Mouse (Mus musculus) embryonic facial prominence, embryonic 12.5 days (tissue): ENCODE data around the gene Dpf3. TPM values are rescaled to one million over a fixed set of nuclear protein-coding genes. Genes with fewer than 3 reads are reported as not detected.

Experiments
- ATAC-seq: fragments of 200-750 bp; cut with Nextera tagmentation; 2 replicates; pipeline ENCODE4 v1.8.0; 2017; ENCODE audit not compliant: insufficient number of reproducible peaks, insufficient read depth, low FRiP score, low TSS enrichment
- H3K27ac ChIP-seq: fragments of 300-500 bp; sonication (generic); 2 replicates; pipeline ENCODE4 v1.5.1; 2016; ENCODE audit warnings: mild to moderate bottlenecking
- H3K27me3 ChIP-seq: fragments of 300-500 bp; sonication (generic); 2 replicates; pipeline ENCODE4 v1.6.1; 2016; ENCODE audit warnings: mild to moderate bottlenecking, moderate library complexity
- H3K36me3 ChIP-seq: fragments of 300-500 bp; sonication (generic); 2 replicates; pipeline ENCODE4 v1.6.1; 2016; ENCODE audit warnings: mild to moderate bottlenecking
- H3K4me1 ChIP-seq: fragments of 300-500 bp; sonication (generic); 2 replicates; pipeline ENCODE4 v1.6.1; 2016
- H3K4me2 ChIP-seq: fragments of 300-500 bp; sonication (generic); replicated peaks from 2 replicates; pipeline ENCODE4 v1.6.1; 2016; ENCODE audit warnings: mild to moderate bottlenecking, moderate library complexity
- H3K4me3 ChIP-seq: fragments of 300-500 bp; sonication (generic); 2 replicates; pipeline ENCODE4 v1.5.1; 2016; ENCODE audit warnings: mild to moderate bottlenecking
- H3K9ac ChIP-seq: fragments of 300-500 bp; sonication (generic); 2 replicates; pipeline ENCODE4 v1.6.1; 2016; ENCODE audit warnings: mild to moderate bottlenecking, moderate library complexity
- H3K9me3 ChIP-seq: fragments of 300-500 bp; sonication (generic); 2 replicates; pipeline ENCODE4 v1.6.1; 2016; ENCODE audit warnings: mild to moderate bottlenecking, moderate library complexity
- WGBS: fragments of 180-500 bp; shearing (Covaris S2); methylation state at CpG from one replicate; pipeline ENCODE4 v1.1.7; 2016; 5-methylcytosine and 5-hydroxymethylcytosine counted together
- polyA plus RNA-seq: library from polyadenylated mRNA; unstranded; fragments of >200 nt; fragmentation: Nextera tagmentation; extraction: Ambion mirVana; gene quantifications from 2 replicates; pipeline ENCODE4 v1.2.1, GENCODE M21; 2016

Dpf3 gene
- polyA plus RNA-seq, 1 experiment from 2014 or later = 4.2 TPM

DNA sequence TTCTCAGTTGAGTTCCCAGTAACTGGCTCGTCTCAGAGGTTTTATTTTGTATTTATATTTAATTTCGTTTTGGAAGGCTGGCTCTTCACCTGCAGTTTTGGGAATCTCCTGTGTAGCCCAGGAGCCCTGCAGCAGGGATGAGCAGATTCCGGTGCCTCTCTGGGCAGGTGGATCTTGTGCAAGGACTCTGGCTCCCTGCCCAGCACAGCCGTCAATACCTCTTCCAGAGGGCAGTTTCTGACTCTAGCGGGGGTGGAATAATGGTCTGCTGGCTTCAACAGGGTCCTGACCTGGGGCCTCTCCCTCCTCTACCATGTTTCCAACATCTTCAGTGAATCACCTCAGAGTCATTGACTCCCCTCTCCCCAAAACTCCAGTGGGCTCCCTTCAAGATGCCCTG lies 283.2 kb downstream of the Dpf3 start:
- H3K9me3 ChIP-seq = no peaks in the 10 kb centered on the region
- 68% methylated on average over 5 of the region's 5 CpGs for WGBS
- ATAC-seq = no peak

DNA sequence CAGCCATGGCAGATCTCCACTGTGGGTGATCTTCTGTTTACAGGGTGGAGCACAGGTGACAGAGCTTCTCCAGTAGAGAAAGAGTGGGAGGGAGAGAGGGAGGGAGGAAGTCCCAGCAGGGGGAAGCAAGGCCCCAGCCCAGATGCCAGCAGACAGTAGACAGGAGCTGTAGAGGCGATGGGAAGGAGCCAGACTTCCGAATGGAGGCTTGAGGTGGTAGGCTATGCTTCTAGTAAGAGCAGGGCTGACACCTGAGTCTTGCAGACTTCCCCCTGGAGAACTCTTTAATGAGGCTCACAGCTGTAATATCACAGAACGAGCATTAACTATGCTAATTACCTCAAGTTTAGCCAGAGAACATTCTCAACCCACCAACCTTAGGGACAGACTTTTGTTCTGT lies 285.8 kb downstream of the Dpf3 start:
- Histone ChIP-seq H3K4me3 (no peak overlapping the region), H3K27ac (no peak overlapping the region), H3K4me2 (no peak overlapping the region), H3K9me3 (no peaks in the 10 kb centered on the region), H3K4me1 (peaks cover 20% of the 10 kb centered on the region), H3K36me3 (no peaks in the 10 kb centered on the region), H3K9ac (no peak overlapping the region), H3K27me3 (no peaks in the 10 kb centered on the region)
- 26% methylated on average over 3 of the region's 3 CpGs for WGBS
- no peak; the same call in 1 of the 2 replicates for ATAC-seq

More for the DNA sequence above, 283.2 kb downstream of the Dpf3 start:
- Histone ChIP-seq H3K36me3 (no peaks in the 10 kb centered on the region), H3K4me3 (no peak overlapping the region), H3K27ac (no peak overlapping the region), H3K27me3 (no peaks in the 10 kb centered on the region), H3K9ac (no peak overlapping the region), H3K4me1 (peaks cover 26% of the 10 kb centered on the region), H3K4me2 (no peak overlapping the region)

DNA sequence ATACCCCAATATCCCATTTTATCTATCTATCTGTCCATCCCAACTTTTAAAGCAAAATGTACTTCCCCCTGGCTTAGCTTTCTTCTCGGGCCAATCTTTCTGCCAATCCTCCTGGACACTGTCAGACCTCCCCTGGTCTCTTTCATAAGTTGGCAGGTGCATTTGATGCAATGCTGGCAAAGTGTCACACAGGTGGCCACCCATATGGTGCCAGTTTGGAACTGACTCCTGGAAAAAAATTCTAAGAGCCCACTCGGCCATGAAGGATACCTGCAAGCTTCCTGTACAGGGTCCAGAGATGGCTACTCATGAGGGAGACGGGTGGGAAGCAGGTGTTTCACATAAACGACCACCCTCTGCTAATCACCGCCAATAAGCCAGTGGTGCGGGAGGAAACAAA lies 307.0 kb downstream of the Dpf3 start:
- Histone ChIP-seq H3K4me2 (no peak overlapping the region), H3K4me1 (no peaks in the 10 kb centered on the region; the same call in 1 of the 2 replicates), H3K27ac (no peak overlapping the region), H3K27me3 (no peaks in the 10 kb centered on the region), H3K9me3 (no peaks in the 10 kb centered on the region), H3K36me3 (no peaks in the 10 kb centered on the region), H3K4me3 (no peak overlapping the region), H3K9ac (no peak overlapping the region)
- no peak for ATAC-seq
- 81% methylated on average over 6 of the region's 6 CpGs for WGBS

DNA sequence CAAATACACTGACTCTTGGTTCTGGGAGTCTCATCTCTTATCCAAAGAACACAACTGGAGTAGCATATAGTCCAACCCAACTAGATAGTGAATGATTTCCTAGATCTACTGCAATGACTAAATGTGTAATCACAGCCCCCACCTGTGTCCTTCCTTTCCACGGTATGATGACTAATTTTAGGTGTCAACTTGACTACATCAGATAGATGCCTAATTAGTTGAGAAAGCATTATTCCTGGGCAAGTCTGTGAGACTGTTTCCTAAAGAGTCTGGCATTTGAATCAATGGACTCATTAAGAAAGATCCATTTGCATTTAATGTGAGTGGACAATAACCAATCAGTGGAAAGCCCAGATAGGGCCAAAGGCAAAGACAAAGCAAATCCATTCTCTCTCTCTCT lies 307.7 kb downstream of the Dpf3 start:
- Histone ChIP-seq H3K9ac (no peak overlapping the region), H3K4me3 (no peak overlapping the region), H3K36me3 (no peaks in the 10 kb centered on the region), H3K27me3 (no peaks in the 10 kb centered on the region), H3K27ac (no peak overlapping the region), H3K4me2 (no peak overlapping the region), H3K4me1 (no peaks in the 10 kb centered on the region; the same call in 1 of the 2 replicates), H3K9me3 (no peaks in the 10 kb centered on the region)
- 68% methylated on average over 1 of the region's 1 CpGs for WGBS
- ATAC-seq = no peak

DNA sequence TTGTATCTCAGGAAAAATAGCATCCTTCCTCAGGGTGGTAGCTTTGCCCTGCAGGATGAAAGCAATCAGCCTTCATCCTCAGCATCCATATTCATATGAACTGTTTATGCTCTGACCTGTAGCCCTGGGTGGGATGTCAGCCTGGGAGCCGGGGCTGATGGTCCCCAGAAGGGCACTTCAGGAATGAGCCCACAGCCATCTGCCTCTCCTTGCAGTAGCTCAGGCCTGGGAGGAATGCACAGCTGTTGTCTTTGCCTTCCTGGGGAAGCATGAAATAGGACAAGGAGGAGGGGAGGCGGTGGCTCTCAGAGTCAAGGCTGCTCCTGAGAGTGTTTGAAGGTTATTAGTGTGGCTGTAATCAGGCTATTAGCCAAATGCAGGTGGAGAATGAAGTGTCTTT lies 308.7 kb downstream of the Dpf3 start:
- Histone ChIP-seq H3K9ac (no peak overlapping the region), H3K36me3 (no peaks in the 10 kb centered on the region), H3K27ac (no peak overlapping the region), H3K4me3 (no peak overlapping the region), H3K9me3 (no peaks in the 10 kb centered on the region), H3K27me3 (no peaks in the 10 kb centered on the region), H3K4me1 (no peaks in the 10 kb centered on the region; the same call in 1 of the 2 replicates), H3K4me2 (no peak overlapping the region)
- no peak for ATAC-seq
- 66% methylated on average over 2 of the region's 2 CpGs for WGBS

DNA sequence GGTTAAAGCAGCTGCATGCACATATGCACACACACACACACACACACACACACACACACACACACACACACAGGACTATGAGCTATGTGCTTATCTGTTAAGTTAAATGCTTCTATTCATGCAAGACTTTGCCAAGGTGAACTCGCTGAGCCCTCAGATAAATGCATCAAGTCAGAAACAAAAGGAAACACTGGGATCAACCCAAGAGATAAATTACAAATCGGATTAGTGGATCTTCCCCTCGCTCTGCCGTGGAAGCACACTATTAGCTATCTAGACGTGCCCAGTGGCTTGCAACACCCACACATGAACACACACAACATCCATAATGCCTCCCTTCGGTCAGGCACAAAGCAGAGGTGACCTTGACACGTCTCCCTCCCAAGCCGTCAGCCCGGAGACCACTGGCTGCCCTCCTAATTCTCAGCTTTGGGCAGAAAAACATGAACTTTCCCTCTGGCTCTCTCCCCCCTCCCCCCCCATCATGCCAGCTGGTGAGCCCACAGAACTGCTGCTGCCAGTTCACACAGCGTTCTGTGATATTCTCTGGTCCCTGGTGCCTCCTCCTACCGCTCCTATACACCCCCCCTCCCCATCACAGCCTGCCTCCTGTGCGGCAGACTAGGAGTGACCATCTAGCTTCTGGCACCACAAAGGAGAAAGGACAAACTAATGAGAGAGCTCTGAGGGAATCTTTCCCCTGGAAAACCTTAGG lies 317.9 kb downstream of the Dpf3 start:
- WGBS = 68% methylated on average over 12 of the region's 12 CpGs
- Histone ChIP-seq H3K36me3 (no peaks in the 10 kb centered on the region), H3K4me3 (no peak overlapping the region), H3K4me1 (no peaks in the 10 kb centered on the region), H3K9me3 (no peaks in the 10 kb centered on the region), H3K27ac (no peak overlapping the region), H3K4me2 (no peak overlapping the region), H3K27me3 (no peaks in the 10 kb centered on the region), H3K9ac (no peak overlapping the region)
- ATAC-seq = no peak

DNA sequence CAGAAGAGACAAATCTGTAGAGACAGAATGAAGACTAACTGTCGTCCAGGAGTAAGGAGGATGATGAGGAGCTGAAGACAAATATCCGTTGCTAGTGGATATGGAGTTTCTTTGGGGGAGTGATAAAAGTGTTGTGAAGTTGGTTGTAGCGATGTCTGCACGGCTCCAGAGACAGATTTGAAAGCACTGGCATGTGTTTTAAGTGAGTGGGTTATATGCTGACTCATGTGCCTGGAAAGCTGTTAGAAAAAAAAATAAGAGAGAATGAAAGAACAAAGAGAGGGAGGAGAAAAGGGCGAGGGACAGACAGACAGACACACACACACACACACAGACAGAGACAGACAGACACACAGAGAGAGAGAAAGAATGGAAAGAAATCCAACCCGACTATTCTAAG lies 319.2 kb downstream of the Dpf3 start:
- H3K27ac ChIP-seq = no peak overlapping the region
- no peaks in the 10 kb centered on the region for H3K4me1 ChIP-seq
- WGBS = 78% methylated on average over 6 of the region's 6 CpGs
- no peaks in the 10 kb centered on the region for H3K27me3 ChIP-seq
- H3K9me3 ChIP-seq = no peaks in the 10 kb centered on the region
- ATAC-seq = no peak
- H3K4me3 ChIP-seq = no peak overlapping the region
- H3K36me3 ChIP-seq = no peaks in the 10 kb centered on the region
- H3K4me2 ChIP-seq = no peak overlapping the region
- H3K9ac ChIP-seq = no peak overlapping the region

DNA sequence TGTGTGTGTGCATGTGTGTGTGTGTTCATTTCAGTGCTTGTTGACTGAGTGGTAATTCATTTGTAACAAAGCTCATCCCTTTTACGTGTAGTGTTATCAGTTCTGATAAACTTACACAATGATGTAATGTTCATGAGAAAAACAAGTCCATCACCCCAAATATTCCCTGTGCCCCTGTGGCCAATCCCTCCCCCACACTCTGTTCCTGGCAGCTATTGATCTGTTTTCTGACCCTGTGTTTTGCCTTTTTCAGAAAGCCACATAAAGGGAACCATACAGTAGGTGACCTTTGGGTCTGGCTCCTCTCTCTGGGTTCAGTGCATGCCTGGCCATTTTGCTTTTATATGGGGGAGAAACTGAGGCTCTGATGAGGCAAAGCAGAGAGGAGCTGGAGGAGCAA lies 322.5 kb downstream of the Dpf3 start:
- Histone ChIP-seq H3K27me3 (no peaks in the 10 kb centered on the region), H3K9ac (no peak overlapping the region), H3K4me3 (no peak overlapping the region), H3K4me2 (no peak overlapping the region), H3K27ac (no peak overlapping the region), H3K36me3 (no peaks in the 10 kb centered on the region), H3K4me1 (no peaks in the 10 kb centered on the region), H3K9me3 (no peaks in the 10 kb centered on the region)
- no peak for ATAC-seq
- WGBS = 100% methylated on average over 1 of the region's 1 CpGs

Other genes with a start within 250 kb of the Dpf3 start
- gene Dcaf4, start 32.8 kb upstream of the Dpf3 start, polyA plus RNA-seq = 33.4 and 35.8 TPM in 2 replicates
- 27.0 and 31.6 TPM in 2 replicates for gene Zfyve1, start 109.5 kb upstream of the Dpf3 start, polyA plus RNA-seq
- 304 and 305 TPM in 2 replicates for gene Rbm25, start 143.5 kb upstream of the Dpf3 start, polyA plus RNA-seq
- gene Psen1, start 200.4 kb upstream of the Dpf3 start, polyA plus RNA-seq = 59.5 and 64.2 TPM in 2 replicates